Mouse (Mus musculus) cerebral cortex, adult 2 months (tissue): ENCODE results near the gene Ralgps2.

Experiments used
- WGBS: fragments of 180-500 bp; shearing (Covaris S2); methylation state at CpG from one replicate; pipeline ENCODE4 v1.1.7; 2018; 5-methylcytosine and 5-hydroxymethylcytosine counted together

Ralgps2 gene

DNA sequence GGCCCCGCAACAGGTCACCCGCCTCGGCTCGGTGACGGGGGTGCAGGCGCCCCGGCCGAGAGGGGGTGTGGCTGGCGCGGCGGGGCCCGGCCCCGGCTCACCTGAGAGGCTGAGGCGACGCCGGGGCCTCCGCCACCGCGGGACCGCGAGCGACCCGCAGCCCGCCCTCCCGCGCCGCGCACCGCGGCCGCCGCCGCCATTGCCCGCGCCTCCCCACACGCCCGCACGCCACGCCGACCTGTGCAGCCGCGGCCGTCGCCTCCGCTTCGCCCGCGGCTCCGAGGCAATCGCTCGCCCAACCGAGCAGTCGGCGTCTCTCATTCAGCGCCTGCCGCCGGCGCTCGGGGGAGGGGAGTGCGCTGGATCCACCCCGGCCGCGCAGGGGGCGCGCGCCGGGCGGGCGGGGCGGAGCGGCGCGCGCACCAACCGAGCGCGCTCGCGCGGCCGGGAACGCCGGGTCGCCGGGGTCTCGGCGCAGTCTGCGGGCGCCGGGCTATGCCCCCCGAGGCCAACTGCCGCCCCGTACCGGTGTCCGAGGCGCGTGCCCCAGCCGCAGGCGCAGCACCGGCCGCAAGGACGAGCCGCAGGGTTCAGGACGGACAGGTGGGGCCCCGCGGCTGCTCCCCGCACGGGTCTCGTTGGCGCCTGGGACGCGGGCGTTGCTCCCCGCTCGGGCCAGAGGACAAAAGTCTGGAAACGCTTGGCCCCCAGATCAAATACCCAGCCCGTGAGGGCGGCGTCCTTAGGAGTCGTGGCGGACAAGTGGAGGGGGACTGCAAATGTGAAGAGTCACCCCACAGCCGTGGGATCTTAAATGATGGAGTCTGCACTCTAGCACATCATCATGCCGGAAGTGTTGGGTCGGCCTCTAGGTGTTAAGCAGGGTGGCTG lies at the start of gene Ralgps2:
TSS of gene Ralgps2 (minus strand) at position 376 of the 891 bp plus-strand sequence.
- under 1% methylated on average over 107 of the region's 124 CpGs for WGBS

DNA sequence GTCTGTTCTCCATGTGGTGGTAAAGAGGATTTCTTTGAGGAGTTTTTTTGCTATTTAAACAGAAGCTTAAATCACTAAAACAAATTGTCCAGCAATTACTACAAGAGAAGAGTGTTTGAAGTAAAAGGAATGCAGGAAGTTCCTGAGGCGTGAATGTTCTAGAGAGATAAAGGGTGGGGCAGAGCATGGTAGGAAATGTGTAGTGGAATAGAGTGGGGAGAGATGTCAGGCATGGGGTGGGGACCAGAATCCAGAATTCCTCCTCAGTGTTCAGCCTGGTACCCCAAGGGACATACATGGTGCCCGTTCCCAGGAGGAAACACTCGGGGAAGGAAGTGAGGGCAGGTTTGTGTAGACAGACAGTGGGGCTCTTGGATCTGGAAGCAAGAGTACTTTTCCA lies 48.1 kb upstream of the Ralgps2 start:
- WGBS: 85% methylated on average over 3 of the region's 3 CpGs

DNA sequence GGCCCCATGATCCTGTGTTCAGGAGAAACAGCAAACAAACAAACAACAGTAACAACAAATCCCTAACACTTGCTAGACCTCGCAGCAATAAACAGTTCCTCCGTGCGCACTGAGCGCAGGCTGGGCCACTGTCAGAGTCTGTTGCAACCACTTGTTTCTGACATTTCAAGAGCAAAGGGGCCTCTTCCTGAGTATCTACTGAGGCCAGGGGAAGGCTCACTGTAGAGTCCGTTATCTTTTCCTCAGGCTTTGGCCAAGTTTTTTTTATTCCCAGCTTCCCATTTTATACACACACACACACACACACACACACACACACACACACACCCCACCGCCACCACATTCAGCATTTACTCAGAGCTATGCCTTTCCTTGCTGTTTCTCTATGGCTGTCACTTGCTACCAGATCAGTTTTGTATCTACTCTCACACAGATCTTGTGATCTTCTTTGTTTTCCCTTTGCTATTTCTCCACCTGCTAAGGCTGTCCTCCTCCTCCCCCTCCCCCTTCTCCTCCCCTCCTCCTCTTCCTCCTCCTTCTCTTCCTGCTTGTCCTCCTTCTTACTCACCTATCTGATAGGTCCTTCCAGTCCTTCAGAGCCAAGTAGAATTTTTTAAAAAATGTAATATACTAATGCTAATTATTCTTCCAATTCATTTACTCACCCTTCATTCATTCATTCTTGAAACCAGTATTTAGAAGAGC lies 47.4 kb upstream of the Ralgps2 start:
- WGBS: 84% methylated on average over 6 of the region's 6 CpGs

DNA sequence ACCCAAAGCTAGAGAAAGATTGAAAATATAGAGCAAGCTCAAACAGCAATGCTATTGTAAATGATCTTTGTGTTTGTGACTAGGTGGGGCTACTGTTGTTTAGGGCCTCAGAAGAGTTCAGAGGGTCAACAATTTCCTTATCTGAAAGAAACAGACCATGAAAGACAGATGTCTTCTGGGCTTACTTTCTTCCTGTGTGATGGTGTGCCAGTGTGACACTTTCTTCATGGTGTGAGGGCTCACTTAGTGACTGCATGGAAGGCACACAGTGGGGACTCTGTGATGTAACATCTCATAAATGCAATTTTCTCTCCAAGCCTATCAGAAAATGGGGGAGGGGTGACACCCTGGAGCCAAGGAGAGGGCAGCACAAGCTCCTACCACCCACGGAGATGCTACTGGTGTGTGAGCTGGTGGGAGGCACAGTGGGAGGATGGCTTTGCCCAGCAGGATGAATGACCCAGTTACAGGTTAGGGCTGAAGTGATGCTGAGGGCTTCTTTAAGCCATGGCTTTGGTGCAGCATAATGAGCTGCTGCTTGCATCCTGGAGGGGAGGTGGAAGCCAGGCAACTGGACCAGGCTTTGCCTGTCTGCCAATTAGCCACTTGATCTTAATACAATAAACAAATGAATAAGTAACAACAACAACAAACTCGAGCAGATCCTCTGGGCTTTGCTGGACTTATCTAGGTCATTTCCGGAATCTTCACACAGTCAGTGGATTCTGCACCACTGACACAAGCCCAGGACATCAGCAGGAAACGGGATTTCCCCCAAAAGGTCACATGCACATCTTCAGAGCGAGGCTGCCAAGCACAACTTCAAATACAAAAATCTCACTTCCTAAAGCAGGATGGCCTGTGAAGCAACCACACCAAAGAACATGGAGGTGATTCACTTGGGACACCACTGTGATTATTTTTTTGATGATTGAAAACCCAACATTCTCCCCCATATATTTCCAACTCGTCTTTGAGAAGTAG lies 46.5 kb upstream of the Ralgps2 start:
- 58% methylated on average over 6 of the region's 6 CpGs for WGBS

DNA sequence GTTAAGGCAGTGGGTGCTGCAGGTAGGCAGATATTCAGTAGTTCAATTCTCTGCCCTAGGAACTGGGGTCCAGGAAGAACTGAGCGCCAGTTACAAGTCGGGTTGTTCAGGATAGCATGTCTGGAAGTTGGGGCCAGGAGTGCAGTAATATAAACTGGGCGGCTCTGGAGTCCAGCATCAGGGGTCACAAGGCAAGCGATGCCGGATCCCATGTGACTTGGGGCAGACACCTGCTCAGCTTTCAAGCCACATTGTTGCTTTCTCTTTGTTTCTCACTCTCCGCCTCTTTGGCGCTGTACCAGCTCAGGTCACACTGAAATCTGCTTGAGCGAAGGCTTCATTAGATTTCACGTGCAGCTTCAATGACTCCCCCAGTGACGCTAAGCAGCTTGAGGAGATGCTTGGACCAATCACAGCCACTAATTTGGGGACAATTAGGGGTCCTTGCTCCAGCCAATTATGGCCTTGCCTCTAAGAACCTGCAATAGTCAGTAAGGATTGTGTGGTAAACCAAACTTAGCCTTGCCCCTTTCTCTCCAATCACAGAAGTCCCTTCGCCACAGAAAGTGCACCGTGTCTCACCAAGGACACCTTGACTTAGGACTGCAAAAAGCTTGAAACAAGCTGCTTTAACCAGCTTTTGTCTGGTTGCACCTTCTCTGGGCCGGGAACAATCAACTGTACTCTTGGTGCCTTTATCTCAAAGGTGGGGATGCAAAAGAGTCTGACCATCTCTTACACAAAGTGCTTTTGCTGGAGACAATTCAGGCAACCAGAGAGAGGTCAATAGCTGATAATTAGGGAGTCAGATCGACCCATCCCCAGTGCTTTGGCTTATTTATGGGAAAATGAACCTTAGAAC lies 43.8 kb upstream of the Ralgps2 start:
- 85% methylated on average over 14 of the region's 14 CpGs for WGBS

DNA sequence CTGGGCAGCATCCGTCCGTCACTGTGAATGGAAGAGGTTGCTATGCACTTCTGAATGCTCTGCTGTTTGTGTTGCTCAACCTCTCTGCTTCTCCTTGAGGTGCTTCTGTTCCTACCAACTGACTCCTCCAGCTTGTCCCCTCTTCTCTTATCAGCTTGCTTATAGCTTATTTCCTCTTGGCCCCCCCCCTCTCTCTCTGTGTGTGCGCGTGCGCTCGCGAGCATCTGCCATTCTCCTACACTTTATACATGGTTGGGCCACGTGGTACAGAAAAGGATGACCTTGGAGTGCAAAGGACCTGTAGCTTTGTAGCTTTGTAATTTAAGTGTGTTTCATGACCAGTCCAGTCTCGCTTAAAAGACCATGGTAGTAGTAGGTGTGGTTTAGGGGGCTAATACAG lies 42.5 kb upstream of the Ralgps2 start:
- WGBS: 92% methylated on average over 9 of the region's 9 CpGs

DNA sequence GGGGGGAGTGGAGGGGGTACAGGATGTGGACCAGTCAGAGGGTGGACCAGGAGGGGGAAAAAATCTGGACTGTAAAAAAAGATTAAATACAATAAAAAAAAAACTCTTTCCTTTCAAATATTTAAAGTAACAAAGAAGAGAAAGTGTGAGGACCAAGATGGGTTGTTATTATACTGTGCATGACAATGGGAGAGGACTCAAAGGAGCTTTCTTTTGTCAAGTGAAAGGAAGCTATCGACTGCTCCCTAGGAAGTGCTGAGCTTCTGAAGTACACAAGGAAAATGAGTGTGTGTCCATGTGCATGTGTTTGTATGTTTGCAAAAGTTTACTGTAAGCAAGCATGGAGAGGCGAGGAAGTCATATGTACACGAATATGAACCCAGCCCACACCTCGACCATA lies 40.3 kb upstream of the Ralgps2 start:
- 86% methylated on average over 4 of the region's 4 CpGs for WGBS

DNA sequence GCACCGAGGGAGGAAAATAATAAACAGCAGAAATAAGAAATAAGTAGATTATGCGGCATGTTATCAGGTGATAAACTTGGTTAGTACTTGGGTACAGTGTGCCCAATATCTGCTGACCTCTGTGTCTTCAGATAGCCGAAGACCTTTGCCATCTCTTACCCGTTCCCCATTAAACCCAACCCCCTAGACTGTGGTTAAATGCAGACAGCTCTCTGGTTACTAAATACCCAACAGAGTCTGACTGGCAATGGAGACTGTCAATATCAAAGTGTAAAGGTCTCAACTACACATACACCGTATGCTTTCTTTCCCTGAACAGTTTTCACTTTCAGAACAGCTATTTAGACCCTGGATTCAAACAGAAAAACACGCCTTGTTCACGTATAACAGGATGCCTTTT lies 39.2 kb upstream of the Ralgps2 start:
- 95% methylated on average over 7 of the region's 7 CpGs for WGBS

DNA sequence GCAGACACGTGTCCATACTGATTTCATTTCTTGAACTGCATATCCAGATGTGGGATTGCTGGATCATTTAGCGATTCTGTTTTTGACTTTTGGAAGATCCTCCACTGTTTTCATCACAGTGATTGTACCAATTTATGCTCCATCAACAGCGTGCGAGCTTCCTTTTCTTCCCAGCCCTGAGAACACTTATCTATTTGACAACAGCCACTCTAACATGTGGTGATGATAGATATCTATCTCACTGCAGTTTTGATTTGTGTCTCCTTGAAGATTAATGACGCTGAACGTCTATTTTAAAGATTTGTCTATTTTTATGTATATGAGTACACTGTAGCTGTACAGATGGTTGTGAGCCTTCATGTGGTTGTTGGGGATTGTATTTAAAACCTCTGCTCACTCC lies 34.4 kb upstream of the Ralgps2 start:
- 83% methylated on average over 6 of the region's 6 CpGs for WGBS

DNA sequence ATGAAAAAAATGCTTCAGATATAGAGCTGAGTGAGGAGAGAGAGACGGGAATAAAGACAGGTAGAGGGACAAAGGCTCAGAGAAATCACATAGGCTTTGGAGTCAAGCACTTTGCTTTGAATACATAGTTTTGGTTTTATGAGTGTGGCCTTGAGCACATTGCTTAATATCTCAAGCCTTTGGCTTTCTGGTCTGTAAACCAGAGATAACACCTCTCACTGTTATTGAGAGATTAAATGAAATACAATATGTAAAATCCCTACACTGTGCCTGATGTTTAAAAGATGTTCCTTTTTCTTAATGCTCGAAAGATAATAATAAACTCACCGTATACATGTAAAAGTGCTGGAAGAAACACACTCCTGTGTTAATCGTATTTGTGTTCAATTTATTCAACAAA lies 33.0 kb upstream of the Ralgps2 start:
- 95% methylated on average over 4 of the region's 4 CpGs for WGBS

DNA sequence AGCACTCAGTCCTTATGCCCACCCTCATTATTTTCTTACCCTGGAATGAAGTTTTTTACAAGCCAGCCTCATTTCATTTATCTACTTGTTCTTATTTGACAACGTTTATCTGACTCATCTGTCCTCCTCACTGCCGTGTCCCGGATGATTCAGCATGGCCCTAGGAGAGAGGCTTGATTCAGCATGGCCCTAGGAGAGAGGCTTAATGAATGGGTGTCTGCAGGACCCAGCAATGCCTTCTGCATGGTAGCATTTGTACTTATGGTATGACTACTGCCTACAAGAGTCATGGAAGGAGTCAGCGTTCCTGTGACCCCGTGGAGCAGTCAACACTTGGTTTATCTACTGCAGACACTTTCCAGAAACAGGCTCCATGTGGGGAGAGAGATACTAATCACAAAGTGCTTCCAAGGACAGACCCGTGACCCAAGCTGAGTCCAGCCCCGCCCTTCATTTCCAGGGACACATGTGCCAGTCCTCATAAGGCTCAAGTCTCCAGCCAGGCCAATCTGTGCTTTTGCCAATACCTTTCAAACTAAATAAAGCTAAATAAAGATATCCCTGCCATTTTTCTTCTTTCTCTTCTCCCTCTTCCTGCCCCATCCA lies 31.9 kb upstream of the Ralgps2 start:
- WGBS: 88% methylated on average over 7 of the region's 7 CpGs

DNA sequence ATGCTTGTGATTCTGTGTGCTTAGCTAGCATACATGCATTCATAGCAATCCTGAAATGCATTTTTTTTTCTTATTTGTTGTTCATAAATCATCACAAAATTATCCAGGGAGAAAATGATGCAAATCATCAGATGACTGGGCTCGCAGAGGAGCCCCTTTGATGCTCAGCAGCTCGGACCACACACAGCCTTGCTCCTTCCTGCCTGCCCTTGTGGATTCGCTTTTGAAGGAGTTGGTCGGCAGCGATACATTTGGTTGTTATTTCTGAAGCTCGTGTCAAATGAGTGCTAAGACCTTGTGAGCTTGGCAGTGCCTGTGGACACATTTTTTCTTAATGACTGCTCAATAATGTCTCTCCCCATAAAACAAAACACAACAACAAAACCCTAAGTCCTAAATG lies 31.2 kb upstream of the Ralgps2 start:
- 67% methylated on average over 6 of the region's 6 CpGs for WGBS

DNA sequence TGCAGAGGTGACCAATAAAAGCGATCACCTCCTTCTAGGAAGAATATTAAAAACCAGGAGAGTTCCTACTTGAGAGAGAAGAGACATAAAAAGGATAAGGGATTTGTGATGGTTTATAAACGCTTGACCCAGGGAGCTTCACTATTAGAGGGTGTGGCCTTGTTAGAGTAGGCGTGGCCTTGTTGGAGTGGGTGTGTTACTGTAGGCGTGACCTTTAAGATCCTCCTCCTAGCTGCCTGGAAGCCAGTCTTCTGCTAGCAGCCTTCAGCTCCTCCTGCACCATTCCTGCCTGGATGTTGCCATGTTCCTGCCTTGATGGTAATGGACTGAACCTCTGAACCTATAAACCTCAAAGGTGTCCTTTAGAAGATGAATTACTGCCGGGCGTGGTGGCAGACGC lies 28.7 kb upstream of the Ralgps2 start:
- whole genome bisulfite sequencing: 80% methylated on average over 7 of the region's 7 CpGs

DNA sequence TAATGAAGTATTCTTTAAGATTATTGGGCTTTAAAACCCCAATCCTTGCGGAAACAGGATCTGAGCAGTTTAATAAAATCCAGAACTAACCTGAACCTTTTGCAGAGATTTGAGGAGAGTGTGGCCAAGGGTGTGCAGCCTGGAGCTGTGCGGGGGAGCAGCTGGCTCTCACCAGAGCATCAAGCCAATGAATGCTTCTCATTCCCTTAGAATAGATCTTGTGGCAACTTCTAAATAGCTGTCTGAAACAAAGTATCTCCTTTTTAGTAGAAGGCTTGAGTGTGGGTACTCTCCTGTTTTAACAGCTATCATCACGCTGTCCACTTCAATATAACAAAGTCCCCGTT lies 25.1 kb upstream of the Ralgps2 start:
- 70% methylated on average over 4 of the region's 4 CpGs for WGBS

DNA sequence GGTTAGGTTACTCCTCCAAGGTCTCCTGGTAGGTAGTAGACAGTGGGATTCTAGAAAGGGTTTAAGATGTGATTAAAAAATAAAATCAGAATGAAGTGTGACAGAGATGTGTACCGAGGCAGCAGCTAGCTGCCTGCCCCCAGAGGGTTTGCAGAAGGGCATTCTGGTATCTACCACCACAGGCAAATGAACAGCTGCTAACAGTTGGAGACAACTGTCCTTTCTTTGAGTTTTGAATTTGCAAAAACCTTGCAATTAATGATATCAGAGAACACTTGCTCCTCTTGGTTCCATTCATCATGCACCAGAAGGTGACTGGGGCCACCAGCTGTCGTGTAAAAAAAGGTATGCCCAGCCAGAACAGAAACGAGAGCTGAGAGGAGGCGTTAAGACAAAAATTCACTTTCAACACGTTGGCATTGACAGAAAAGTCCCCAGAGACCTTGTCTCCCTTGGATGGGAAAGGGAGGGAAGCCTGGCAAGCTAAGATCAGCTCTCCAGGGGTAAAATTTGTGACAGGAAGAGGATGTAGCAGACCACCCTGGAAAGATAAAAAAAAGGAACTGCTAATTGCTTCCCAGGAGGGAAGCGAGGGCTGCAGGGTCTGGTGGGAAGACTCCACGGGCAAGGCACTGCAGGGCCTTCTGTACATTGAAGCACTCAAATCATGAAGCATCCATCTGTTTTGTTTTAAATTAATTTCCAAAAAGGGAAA lies 24.6 kb upstream of the Ralgps2 start:
- WGBS: 44% methylated on average over 7 of the region's 7 CpGs

DNA sequence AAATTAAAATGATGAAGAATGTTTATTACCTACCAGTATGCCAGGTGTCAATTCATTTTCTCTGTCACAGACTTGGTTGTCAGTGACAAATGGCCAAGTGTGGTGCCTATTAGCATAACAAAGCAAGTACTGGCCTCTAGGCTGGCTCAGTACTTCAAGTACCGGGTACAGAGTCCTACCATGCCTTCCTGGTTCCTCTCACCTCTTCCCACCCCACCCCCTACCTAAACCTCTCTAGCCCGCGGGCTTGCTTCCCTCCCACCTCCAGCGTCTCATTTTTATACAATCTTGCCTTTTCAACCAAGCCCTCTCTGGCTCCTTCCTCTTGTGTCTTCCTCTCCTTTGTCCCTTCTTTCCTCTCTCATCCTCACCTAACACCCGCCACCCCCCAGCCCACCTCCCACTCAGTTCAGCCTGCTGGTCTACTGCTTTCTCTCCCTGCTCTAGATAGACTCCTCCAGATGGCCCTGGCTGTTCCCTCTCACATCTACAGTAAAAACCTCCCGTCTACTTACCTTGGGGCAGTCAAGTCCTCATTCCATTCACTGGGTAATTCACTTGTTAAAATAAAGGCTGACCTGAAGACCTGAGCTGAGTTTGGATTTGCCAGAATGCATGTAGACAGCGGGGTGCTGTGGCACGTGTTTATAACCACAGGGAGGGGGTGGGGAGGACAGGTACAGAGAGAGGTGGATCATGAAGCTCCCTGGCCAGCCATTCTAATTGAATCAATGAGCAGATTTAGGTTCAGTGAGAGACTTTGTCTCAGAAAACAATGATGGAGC lies 22.2 kb upstream of the Ralgps2 start:
- 61% methylated on average over 8 of the region's 8 CpGs for WGBS

DNA sequence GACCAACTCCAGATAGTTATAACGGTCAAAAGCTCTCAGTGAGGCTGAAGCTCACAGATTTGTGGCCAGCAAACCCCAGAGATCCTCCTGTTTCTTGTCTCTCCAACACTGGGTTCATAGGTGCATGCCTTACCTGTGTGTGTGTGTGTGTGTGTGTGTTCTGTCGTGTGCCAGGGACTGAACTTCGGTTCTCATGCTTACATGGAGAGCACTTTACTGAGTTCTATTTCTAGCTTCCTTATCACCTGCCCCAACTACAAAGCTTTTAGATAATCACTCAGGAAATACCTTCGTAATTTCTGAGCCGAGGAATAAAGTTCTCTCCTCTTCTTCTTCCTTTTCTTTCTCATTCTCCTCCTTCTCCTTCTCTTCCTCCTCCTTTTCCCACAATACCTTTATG lies 19.6 kb upstream of the Ralgps2 start:
- 82% methylated on average over 5 of the region's 5 CpGs for WGBS

DNA sequence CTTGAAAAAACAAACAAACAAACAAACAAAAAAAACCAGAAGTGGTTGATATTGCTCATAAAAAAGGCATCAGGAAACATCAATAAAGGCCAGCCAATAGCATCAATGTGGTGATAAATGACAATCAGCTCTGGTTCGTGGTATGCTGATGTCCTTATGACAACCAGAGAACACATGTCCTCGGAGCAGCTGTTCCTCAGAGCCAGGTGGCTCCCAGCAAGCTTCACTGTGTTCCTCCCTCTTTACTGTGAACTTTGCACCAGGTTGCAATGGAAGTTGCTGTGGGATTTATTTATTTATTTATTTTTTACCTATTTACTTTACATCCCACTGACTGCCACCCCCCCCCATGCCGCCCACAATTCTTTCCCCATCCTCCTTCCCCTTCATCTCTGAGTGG lies 17.9 kb upstream of the Ralgps2 start:
- WGBS: 95% methylated on average over 3 of the region's 3 CpGs
